Mouse (Mus musculus): ENCODE data around the gene Lrrc8b.

DNA sequence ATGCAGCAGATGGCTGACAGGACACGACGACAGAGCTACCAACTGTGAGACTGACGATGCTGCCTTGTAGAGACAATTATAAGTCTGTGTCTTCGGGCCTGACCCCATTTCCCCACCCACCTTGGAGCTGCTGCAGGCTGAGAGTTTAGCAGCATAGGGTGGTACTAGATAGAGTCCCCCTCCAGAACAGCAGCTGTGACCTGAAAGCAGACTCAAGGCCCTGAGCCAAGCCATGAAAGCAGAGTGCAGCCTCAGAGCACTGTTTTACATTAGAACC, 4.3 kb upstream of the Lrrc8b start:
- TF ChIP-seq CTCF (IDR thresholded peaks at IDR 0.05; ENCODE audit: borderline replicate concordance, insufficient read depth, low read length) = no peak
- TF ChIP-seq POLR2A (IDR thresholded peaks at IDR 0.05; ENCODE audit: low read depth, low read length) = no peak

Measured in embryonic fibroblast, embryonic 13.5 days (primary cell).